Mouse (Mus musculus): Measurements from ENCODE around the gene Cd248. TPM values are rescaled to one million over a fixed set of nuclear protein-coding genes. Genes with fewer than 3 reads are reported as not detected.

The Cd248 gene
- polyA plus RNA-seq, 1 experiment from 2014 or later = 19.7 TPM

DNA sequence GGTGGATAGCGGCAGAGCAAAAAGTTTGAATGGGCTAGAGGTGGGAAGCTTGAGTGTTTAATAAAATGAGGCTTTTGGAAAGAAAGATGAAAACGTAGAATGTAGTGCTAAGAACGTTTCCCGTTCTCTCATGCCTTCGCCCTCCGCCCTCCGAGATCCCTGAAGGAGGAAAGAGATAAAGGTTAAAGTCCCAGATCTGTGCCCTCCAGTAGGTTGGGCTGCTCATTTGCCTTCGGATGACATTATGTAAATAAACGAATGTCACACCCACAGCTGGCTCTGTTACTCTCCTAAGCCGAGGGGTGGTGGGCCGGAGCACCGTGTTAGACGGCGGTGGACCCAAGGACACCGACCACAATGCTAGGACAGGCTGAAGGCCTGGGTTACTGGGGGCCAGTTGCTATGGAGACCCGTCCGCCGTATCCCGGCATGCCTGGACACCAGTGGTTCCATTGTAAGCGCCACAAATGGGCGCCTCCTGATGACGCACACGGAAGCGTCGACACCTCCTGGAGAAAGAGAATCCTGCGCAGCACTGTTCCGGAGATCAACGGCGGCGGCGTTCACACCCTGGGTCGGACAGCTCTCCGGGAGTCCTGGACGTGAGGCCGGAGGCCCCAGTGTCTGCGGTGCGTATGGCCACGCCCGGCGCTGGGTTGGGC, 26.9 kb upstream of the Cd248 start, which contains the start of gene Brms1:
Brms1 (plus strand) TSS at position 493 of the 662 bp plus-strand sequence.
- H3K9ac ChIP-seq = peak within 1 kb of the TSS; percentile 88
- peak within 1 kb of the TSS; percentile 96 for H3K4me2 ChIP-seq
- peak within 1 kb of the TSS; percentile 58 for H3K27ac ChIP-seq
- peak within 1 kb of the TSS; percentile 70 for H3K4me3 ChIP-seq
- WGBS = 6% methylated on average over 40 of the region's 40 CpGs
- peaks cover 37% of the 10 kb centered on the region for H3K4me1 ChIP-seq
- H3K9me3 ChIP-seq = no peaks in the 10 kb centered on the region
- ATAC-seq (replicated peaks) = peak; percentile 59
- no peaks in the 10 kb centered on the region for H3K27me3 ChIP-seq (replicated peaks)
- H3K36me3 ChIP-seq (replicated peaks) = peaks cover 9% of the 10 kb centered on the region; the same call in 1 of the 2 replicates

DNA sequence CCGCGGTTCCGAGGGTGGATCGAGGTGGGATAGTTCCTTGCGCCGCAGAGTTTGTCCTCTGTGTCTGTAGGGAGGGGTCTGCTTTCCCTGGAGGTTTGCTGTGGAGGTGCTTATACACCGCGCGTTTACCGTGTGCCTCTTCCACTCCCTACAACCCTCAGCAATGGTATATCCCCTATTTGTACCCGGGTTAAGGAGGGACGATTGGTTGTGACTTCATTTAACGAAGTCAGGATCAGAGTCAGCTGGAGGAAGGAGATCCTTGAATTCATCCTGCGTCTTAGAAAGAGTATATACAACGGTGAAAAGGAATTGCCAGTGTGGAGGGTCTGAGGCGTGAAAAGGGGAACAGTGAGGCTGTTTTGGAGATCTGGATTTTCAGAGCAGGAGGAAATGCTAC, 26.3 kb upstream of the Cd248 start:
- H3K4me1 ChIP-seq = peaks cover 37% of the 10 kb centered on the region
- H3K27ac ChIP-seq = peak overlapping the region; percentile 58
- H3K9ac ChIP-seq = peak overlapping the region; percentile 64
- ATAC-seq (replicated peaks) = peak; percentile 3; the same call in 1 of the 2 replicates
- WGBS = 2% methylated on average over 16 of the region's 16 CpGs
- no peaks in the 10 kb centered on the region for H3K9me3 ChIP-seq
- no peaks in the 10 kb centered on the region for H3K27me3 ChIP-seq (replicated peaks)
- peak overlapping the region; percentile 96 for H3K4me2 ChIP-seq
- H3K4me3 ChIP-seq = peak overlapping the region; percentile 70
- peaks cover 12% of the 10 kb centered on the region; the same call in 1 of the 2 replicates for H3K36me3 ChIP-seq (replicated peaks)

DNA sequence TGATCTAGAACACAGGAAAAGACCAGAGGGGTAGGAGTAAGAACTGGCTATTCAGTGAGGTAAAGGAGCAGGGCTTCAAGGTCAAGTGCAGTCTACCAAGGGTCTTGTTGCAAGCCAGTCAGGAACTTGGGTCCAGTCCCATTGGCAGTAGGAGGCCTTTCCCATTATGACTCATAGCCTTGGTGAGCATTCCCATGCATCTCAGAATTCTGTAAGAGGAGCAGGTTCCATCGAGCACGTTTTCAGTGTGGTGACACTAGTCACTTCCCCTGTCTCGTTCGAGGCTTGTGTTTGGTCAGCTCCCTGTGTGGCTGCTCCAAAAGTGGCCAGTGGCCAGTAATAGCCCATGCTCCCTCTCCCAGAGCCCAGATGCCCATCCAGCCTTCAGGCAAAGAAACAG, 22.3 kb upstream of the Cd248 start:
- H3K4me3 ChIP-seq = no peak overlapping the region
- 86% methylated on average over 4 of the region's 4 CpGs for WGBS
- H3K9ac ChIP-seq = no peak overlapping the region
- H3K4me2 ChIP-seq = no peak overlapping the region
- H3K9me3 ChIP-seq = no peaks in the 10 kb centered on the region
- ATAC-seq (replicated peaks) = no peak
- H3K4me1 ChIP-seq = peaks cover 29% of the 10 kb centered on the region
- H3K36me3 ChIP-seq (replicated peaks) = peaks cover 22% of the 10 kb centered on the region; the same call in 1 of the 2 replicates
- no peak overlapping the region for H3K27ac ChIP-seq
- peaks cover 8% of the 10 kb centered on the region for H3K27me3 ChIP-seq (replicated peaks)

DNA sequence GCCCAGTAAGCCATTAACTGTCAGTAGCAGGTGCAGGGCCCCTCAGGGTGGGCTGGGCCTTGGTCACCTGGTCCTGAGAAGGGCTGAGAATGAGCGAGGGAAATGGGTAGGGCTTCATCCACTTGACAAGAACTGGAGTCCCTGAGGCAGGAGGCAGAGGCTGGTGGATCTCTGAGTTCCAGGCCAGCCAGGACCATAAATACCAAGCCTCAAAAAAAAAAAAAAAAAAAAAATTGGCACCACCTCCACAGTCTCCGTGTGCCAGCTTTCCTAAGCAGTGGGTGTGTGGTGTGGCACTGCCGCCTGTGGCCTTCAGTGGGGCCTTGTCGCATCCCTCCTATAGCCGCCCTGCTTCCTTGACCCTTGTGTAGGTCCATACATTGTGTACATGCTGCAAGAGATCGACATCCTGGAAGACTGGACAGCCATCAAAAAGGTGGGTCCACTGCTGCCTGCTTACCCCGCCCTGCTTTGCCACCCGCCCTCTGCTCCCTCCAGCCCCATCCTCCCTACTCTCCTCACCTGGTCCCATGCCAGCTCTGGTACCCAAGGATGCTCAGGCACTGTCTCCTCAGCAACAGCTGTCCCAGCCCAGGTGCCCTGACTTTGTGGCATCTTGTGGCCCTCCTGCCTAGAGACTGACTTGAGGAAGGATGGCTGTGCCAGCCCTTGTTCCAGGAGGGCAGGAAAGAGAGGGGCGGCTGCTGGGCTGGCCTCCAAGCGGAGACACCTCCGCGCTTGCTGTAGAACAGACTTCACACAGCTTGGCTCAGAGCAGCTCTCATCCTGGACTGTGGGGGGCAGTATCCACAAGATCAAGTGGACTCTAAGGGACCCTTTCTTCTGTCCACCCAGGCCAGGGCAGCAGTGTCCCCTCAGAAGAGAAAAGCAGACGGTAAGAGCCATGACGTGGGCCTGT, 19.5 kb upstream of the Cd248 start:
- 0 out of 2 replicates have a peak, but pooled peaks cover 17% of the 10 kb centered on the region for H3K36me3 ChIP-seq (replicated peaks)
- H3K9ac ChIP-seq = no peak overlapping the region
- H3K27ac ChIP-seq = no peak overlapping the region
- no peak for ATAC-seq (replicated peaks)
- H3K4me1 ChIP-seq = peaks cover 12% of the 10 kb centered on the region
- peaks cover 36% of the 10 kb centered on the region for H3K27me3 ChIP-seq (replicated peaks)
- WGBS = 86% methylated on average over 14 of the region's 14 CpGs
- H3K9me3 ChIP-seq = no peaks in the 10 kb centered on the region
- no peak overlapping the region for H3K4me3 ChIP-seq
- H3K4me2 ChIP-seq = no peak overlapping the region

DNA sequence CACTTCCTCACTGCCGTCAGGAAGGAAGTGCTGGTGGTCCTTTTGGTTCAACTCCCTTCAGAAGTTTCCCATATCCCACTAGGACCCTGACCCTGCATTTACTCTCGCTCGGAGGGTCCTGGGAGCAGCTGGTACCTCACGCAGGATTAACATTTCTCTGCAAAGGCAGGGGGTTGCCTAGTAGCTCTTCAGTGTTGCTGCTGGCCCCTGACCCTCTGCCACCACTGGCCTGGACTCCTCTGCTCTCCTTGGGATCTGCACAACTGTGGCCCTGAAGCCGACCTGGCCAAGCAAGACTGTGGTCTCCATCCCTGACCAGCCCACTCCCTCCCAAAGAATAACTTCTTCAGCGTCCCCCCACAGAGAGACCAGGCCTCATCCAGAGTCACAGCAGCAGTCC, 18.6 kb upstream of the Cd248 start:
- H3K9ac ChIP-seq = no peak overlapping the region
- WGBS = 61% methylated on average over 6 of the region's 6 CpGs

DNA sequence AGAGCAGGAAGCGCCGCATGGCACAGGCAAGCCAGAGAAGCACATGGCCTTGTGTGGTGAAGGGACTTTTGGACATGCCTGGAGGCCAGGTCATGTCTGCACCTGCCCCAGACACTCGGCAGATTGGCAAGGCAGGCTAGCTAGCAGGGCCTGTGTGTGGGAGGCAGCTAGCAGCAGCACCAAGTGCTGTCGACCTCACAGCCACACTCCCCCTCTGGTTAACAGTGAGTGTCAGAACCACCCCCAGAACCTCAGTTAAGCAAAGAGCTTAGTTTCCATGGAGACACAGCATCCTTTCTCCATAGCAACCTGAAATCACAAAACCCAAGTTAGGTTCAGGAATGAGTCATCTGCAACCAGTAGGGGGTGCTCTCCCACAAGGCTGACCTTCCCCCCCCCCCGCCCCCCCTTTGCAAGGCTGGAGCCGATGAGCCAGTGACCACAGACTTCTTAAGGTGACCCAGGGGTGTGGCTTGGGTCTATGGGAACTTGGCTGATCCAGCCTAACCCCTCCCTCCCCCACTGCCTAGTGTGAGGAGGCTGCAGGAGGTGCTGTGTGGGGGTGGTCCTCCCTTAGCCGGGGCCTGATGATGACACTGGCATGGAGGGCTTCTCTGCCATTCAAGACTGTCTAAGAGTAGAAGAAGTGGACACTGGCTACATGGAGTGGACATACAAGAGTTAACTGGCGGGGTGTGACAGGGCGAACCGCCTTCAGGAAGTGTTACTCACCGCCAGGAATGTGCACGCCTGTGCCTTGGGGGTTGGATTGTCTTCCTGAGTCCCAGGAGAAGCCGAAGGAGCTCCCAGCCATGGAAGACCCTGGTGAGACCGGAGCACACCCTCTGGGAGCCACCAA, 17.6 kb upstream of the Cd248 start, which contains the start of gene Rin1:
Rin1 (plus strand) TSS at position 435 of the 859 bp plus-strand sequence.
- peaks cover 12% of the 10 kb centered on the region for H3K4me1 ChIP-seq
- peak within 1 kb of the TSS; percentile 6; the same call in 1 of the 2 replicates for H3K4me2 ChIP-seq
- peak; percentile 46; the same call in 1 of the 2 replicates for ATAC-seq (replicated peaks)
- H3K27ac ChIP-seq = no peak within 1 kb of the TSS
- H3K36me3 ChIP-seq (replicated peaks) = 0 out of 2 replicates have a peak, but pooled peaks cover 13% of the 10 kb centered on the region
- peak within 1 kb of the TSS; percentile 14; the same call in 1 of the 2 replicates for H3K9ac ChIP-seq
- H3K9me3 ChIP-seq = no peaks in the 10 kb centered on the region
- no peak within 1 kb of the TSS for H3K4me3 ChIP-seq
- peaks cover 41% of the 10 kb centered on the region for H3K27me3 ChIP-seq (replicated peaks)
- 17% methylated on average over 14 of the region's 14 CpGs for WGBS

More for the DNA sequence above, 18.6 kb upstream of the Cd248 start:
- Histone ChIP-seq H3K27ac (no peak overlapping the region), H3K36me3 (replicated peaks) (0 out of 2 replicates have a peak, but pooled peaks cover 17% of the 10 kb centered on the region), H3K4me2 (no peak overlapping the region), H3K4me3 (no peak overlapping the region), H3K9me3 (no peaks in the 10 kb centered on the region), H3K4me1 (peaks cover 12% of the 10 kb centered on the region), H3K27me3 (replicated peaks) (peaks cover 41% of the 10 kb centered on the region)
- no peak for ATAC-seq (replicated peaks)

DNA sequence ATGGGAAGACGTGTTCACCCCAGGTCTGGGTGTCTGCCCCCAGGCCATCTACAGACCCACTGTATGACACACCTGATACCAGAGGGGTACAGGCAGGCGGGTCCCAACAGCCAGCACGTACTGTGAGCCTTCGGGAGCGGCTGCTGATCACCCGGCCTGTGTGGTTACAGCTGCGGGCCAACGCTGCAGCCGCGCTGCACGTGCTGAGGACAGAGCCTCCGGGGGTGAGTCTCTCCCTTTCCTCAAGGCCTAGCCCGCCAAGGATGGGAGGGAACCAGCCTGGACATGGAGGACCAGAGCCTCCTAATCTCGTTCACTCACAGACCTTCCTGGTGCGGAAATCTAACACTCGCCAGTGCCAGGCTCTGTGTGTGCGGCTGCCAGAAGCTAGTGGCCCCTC, 16.8 kb upstream of the Cd248 start:
- ATAC-seq (replicated peaks) = 0 out of 2 replicates have a peak, but pooled peaks have one; percentile 28
- 6% methylated on average over 17 of the region's 17 CpGs for WGBS
- peak overlapping the region; percentile 6; the same call in 1 of the 2 replicates for H3K4me2 ChIP-seq

DNA sequence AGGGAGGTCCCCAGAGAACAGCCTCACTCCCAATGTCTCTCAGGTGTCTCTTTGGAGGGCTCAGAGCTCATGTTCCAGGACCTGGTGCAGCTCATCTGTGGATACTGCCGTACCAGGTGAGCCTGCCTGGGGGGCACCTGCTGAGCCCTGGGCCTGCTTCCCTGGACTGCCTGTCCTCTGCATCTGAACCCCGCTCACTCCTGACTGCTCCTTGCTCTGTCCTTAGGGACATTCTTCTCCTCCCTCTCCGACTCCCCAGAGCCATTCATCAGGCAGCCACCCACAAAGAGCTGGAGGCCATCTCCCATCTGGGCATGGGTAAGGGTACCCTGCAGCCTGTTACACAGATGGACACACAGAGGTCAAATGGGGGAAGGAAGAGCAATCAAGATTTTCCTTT, 16.4 kb upstream of the Cd248 start:
- peaks cover 15% of the 10 kb centered on the region for H3K4me1 ChIP-seq
- peaks cover 41% of the 10 kb centered on the region for H3K27me3 ChIP-seq (replicated peaks)
- H3K9me3 ChIP-seq = no peaks in the 10 kb centered on the region
- no peak overlapping the region for H3K9ac ChIP-seq
- WGBS = 48% methylated on average over 3 of the region's 3 CpGs
- H3K36me3 ChIP-seq (replicated peaks) = 0 out of 2 replicates have a peak, but pooled peaks cover 10% of the 10 kb centered on the region
- H3K4me2 ChIP-seq = no peak overlapping the region
- H3K4me3 ChIP-seq = no peak overlapping the region
- H3K27ac ChIP-seq = no peak overlapping the region
- ATAC-seq (replicated peaks) = no peak

More for the DNA sequence above, 16.8 kb upstream of the Cd248 start:
- H3K4me1 ChIP-seq = peaks cover 12% of the 10 kb centered on the region
- H3K36me3 ChIP-seq (replicated peaks) = 0 out of 2 replicates have a peak, but pooled peaks cover 13% of the 10 kb centered on the region
- H3K27me3 ChIP-seq (replicated peaks) = peaks cover 41% of the 10 kb centered on the region
- H3K4me3 ChIP-seq = no peak overlapping the region
- H3K9me3 ChIP-seq = no peaks in the 10 kb centered on the region
- peak overlapping the region; percentile 14; the same call in 1 of the 2 replicates for H3K9ac ChIP-seq
- H3K27ac ChIP-seq = no peak overlapping the region

DNA sequence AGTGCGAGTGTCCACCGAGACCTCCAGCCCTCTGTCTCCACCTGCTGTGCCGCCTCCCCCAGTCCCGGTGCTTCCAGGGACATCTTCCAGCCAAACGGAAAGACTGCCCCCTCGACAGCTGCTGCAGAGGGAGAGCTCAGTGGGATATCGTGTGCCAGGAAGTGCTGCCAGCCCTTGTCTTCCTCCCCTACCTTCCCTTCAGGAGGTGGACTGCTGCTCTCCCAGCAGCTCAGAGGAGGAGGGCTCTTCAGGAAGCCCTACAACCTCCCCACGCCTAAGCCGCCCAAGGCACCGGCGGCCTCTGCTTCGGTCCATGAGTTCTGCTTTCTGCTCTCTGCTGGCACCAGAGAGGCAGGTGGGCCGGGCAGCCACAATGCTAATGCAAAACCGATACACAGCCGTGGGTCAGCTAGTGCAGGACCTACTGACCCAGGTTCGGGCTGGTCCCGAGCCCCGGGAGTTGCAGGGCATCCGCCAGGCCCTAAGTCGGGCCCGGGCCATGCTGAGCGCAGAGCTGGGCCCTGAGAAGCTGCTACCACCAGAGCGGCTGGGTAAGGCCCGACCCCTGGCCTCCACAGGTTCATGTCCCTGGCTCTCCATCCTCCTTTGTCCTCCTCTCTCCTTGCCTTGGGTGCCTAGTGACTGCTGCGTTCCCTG, 15.6 kb upstream of the Cd248 start:
- peaks cover 15% of the 10 kb centered on the region for H3K4me1 ChIP-seq
- WGBS = 28% methylated on average over 25 of the region's 25 CpGs
- peaks cover 41% of the 10 kb centered on the region for H3K27me3 ChIP-seq (replicated peaks)
- no peak overlapping the region for H3K27ac ChIP-seq
- H3K4me3 ChIP-seq = no peak overlapping the region
- no peak overlapping the region for H3K9ac ChIP-seq
- ATAC-seq (replicated peaks) = no peak
- 0 out of 2 replicates have a peak, but pooled peaks cover 4% of the 10 kb centered on the region for H3K36me3 ChIP-seq (replicated peaks)
- H3K9me3 ChIP-seq = no peaks in the 10 kb centered on the region
- H3K4me2 ChIP-seq = no peak overlapping the region

DNA sequence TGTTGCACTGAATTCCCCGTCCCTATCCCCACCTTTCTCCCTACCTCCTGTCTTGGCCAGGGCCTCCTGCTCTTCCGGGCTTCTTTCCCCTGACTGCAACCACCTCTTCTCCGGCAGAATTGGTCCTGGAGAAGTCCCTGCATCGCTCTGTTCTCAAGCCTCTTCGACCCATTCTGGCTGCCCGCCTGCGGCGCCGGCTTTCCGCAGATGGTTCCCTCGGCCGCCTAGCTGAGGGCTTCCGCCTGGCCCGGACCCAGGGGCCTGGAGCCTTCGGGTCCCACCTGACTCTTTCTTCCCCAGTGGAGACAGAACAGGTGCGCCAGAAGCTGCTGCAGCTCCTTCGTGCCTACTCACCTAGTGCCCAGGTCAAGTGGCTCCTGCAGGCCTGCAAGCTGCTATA, 15.0 kb upstream of the Cd248 start:
- peaks cover 15% of the 10 kb centered on the region for H3K4me1 ChIP-seq
- H3K27ac ChIP-seq = no peak overlapping the region
- no peak overlapping the region for H3K4me2 ChIP-seq
- 66% methylated on average over 17 of the region's 17 CpGs for WGBS
- no peak overlapping the region for H3K9ac ChIP-seq
- H3K27me3 ChIP-seq (replicated peaks) = peaks cover 45% of the 10 kb centered on the region
- no peak overlapping the region for H3K4me3 ChIP-seq
- no peak for ATAC-seq (replicated peaks)
- H3K9me3 ChIP-seq = no peaks in the 10 kb centered on the region
- H3K36me3 ChIP-seq (replicated peaks) = 0 out of 2 replicates have a peak, but pooled peaks cover 3% of the 10 kb centered on the region

DNA sequence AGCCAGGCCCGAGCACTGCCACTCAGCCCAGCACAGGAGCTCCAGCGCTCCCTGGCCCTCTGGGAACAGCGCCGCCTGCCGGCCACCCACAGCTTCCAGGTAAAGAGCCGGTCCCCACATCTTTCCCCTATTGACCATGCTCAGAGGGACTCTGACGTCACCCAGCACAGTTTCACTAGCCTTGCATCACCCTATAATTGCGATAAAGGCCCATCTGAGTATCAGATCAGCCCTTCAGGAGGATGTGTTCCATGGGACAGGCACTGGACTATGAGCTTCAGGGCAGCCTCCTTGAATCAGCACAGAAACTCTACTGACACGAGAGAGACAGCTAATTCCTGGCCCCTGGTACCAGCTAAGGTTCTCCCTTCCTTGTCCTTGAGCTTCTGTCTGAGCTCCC, 14.0 kb upstream of the Cd248 start:
- Histone ChIP-seq H3K27ac (no peak overlapping the region), H3K4me3 (no peak overlapping the region), H3K9me3 (no peaks in the 10 kb centered on the region), H3K27me3 (replicated peaks) (peaks cover 45% of the 10 kb centered on the region), H3K4me2 (no peak overlapping the region), H3K4me1 (peaks cover 20% of the 10 kb centered on the region), H3K36me3 (replicated peaks) (no peaks in the 10 kb centered on the region), H3K9ac (no peak overlapping the region)
- ATAC-seq (replicated peaks) = no peak
- WGBS = 16% methylated on average over 9 of the region's 9 CpGs

Data from midbrain, embryonic 15.5 days (tissue).